Mouse (Mus musculus) brain, embryonic 14.5 days (tissue): Measurements from ENCODE around the gene Stox2.
"Not testable (repeated sequence)": the region's sequence is repeated elsewhere in the genome, so short reads cannot be mapped to it uniquely, and the experiment has no call there.

Experiments
- CTCF ChIP-seq: fragments of 200-500 bp; IDR thresholded peaks from 2 replicates; pipeline ENCODE4 v1.5.1; 2012; ENCODE audit warnings: inconsistent platforms, mild to moderate bottlenecking, moderate library complexity, borderline replicate concordance; ENCODE audit not compliant: insufficient read depth, insufficient read length; ENCODE audit errors: extremely low read depth
- POLR2A ChIP-seq: fragments of 200-500 bp; IDR thresholded peaks from 2 replicates; pipeline ENCODE4 v1.6.1; 2012; ENCODE audit warnings: mild to moderate bottlenecking, inconsistent platforms, borderline replicate concordance; ENCODE audit not compliant: poor library complexity, insufficient read depth, insufficient read length, severe bottlenecking; ENCODE audit errors: extremely low read depth

- TF ChIP-seq CTCF, POLR2A: not testable (repeated sequence)
Observed at GRCm38 (mm10) chr8:47449211-47449610, 3.0 kb upstream of the Stox2 start.
